Mouse (Mus musculus): Measurements from ENCODE around the gene Hhipl1. TPM values are rescaled to one million over a fixed set of nuclear protein-coding genes. Genes with fewer than 3 reads are reported as not detected.
A peak's percentile ranks its signal among the peaks of the same experiment; 100 is the strongest.

Gene Hhipl1
- polyA plus RNA-seq, 2 experiments = 0.58 to 2.7 TPM

GRCm38 (mm10) chr12:108285225-108286011 lies 20.7 kb upstream of the Hhipl1 start:
- DNase-seq (ENCODE audit: low spot score) (no peak), ATAC-seq (ENCODE audit: low FRiP score, low read depth) (no peak)
- Histone ChIP-seq H3K4me3 (replicated peaks; ENCODE audit: low read length) (no peak overlapping the region), H3K27ac (replicated peaks; ENCODE audit: low read depth, low read length) (no peak overlapping the region), H3K27me3 (ENCODE audit: control insufficient read depth, insufficient read depth, low read length) (no peaks in the 10 kb centered on the region), H3K4me2 (replicated peaks; ENCODE audit: low read depth, low read length, severe bottlenecking) (no peak overlapping the region), H3K36me3 (ENCODE audit: control insufficient read depth, insufficient read depth, low read length) (no peaks in the 10 kb centered on the region), H3K9ac (ENCODE audit: low read depth, low read length, severe bottlenecking) (no peak overlapping the region), H3K9me3 (ENCODE audit: control insufficient read depth, low read length) (no peaks in the 10 kb centered on the region), H3K4me1 (ENCODE audit: control insufficient read depth, insufficient read depth, low read length) (no peaks in the 10 kb centered on the region)
- TF ChIP-seq POLR2A (IDR thresholded peaks at IDR 0.05; ENCODE audit: borderline replicate concordance, extremely low read depth, insufficient read depth, insufficient read length) = no peak
- WGBS = 35% methylated on average over 11 of the region's 11 CpGs

DNA sequence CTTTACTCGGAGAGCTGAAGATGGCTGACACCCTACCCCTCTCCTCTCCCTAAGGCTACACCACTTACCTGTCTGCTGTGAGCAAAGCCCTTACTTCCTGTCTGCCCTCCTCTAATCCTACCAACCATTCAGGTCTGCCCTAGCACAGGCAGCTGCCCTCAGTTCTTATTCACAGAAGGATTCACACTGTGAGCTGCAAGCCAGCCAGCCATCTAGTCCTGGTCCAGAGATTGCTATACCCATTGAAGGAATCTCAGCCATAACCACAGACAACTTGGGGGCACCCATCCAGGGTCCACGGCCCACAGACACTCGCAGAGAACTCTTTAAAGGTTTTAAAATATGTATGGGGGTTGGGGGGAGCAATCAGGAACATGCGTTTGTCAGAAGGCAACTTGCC lies 19.7 kb upstream of the Hhipl1 start:
- Histone ChIP-seq H3K4me1 (ENCODE audit: control insufficient read depth, insufficient read depth, low read length) (no peaks in the 10 kb centered on the region), H3K9ac (ENCODE audit: low read depth, low read length, severe bottlenecking) (no peak overlapping the region), H3K27me3 (ENCODE audit: control insufficient read depth, insufficient read depth, low read length) (no peaks in the 10 kb centered on the region), H3K4me2 (replicated peaks; ENCODE audit: low read depth, low read length, severe bottlenecking) (no peak overlapping the region), H3K27ac (replicated peaks; ENCODE audit: low read depth, low read length) (no peak overlapping the region), H3K4me3 (replicated peaks; ENCODE audit: low read length) (no peak overlapping the region), H3K36me3 (ENCODE audit: control insufficient read depth, insufficient read depth, low read length) (no peaks in the 10 kb centered on the region), H3K9me3 (ENCODE audit: control insufficient read depth, low read length) (no peaks in the 10 kb centered on the region)
- WGBS = 78% methylated on average over 4 of the region's 4 CpGs
- DNase-seq (ENCODE audit: low spot score) (no peak), ATAC-seq (ENCODE audit: low FRiP score, low read depth) (no peak)
- TF ChIP-seq POLR2A (IDR thresholded peaks at IDR 0.05; ENCODE audit: borderline replicate concordance, extremely low read depth, insufficient read depth, insufficient read length) = no peak

- Histone ChIP-seq H3K9ac (ENCODE audit: low read depth, low read length, severe bottlenecking) (no peak overlapping the region), H3K4me3 (replicated peaks; ENCODE audit: low read length) (no peak overlapping the region), H3K9me3 (ENCODE audit: control insufficient read depth, low read length) (no peaks in the 10 kb centered on the region), H3K27ac (replicated peaks; ENCODE audit: low read depth, low read length) (no peak overlapping the region), H3K4me2 (replicated peaks; ENCODE audit: low read depth, low read length, severe bottlenecking) (no peak overlapping the region), H3K4me1 (ENCODE audit: control insufficient read depth, insufficient read depth, low read length) (no peaks in the 10 kb centered on the region), H3K27me3 (ENCODE audit: control insufficient read depth, insufficient read depth, low read length) (no peaks in the 10 kb centered on the region), H3K36me3 (ENCODE audit: control insufficient read depth, insufficient read depth, low read length) (no peaks in the 10 kb centered on the region)
- DNase-seq (ENCODE audit: low spot score) = no peak
- 95% methylated on average over 7 of the region's 8 CpGs for WGBS
- no peak for ATAC-seq (ENCODE audit: low FRiP score, low read depth)
- TF ChIP-seq POLR2A (IDR thresholded peaks at IDR 0.05; ENCODE audit: borderline replicate concordance, extremely low read depth, insufficient read depth, insufficient read length) = no peak
These were observed 19.1 kb upstream of the Hhipl1 start for GRCm38 (mm10) chr12:108287011-108287410.

- WGBS = 72% methylated on average over 19 of the region's 19 CpGs
- DNase-seq (ENCODE audit: low spot score) (no peak), ATAC-seq (ENCODE audit: low FRiP score, low read depth) (no peak)
- Histone ChIP-seq H3K27me3 (ENCODE audit: control insufficient read depth, insufficient read depth, low read length) (no peaks in the 10 kb centered on the region), H3K4me1 (ENCODE audit: control insufficient read depth, insufficient read depth, low read length) (no peaks in the 10 kb centered on the region), H3K4me2 (replicated peaks; ENCODE audit: low read depth, low read length, severe bottlenecking) (no peak overlapping the region), H3K4me3 (replicated peaks; ENCODE audit: low read length) (no peak overlapping the region), H3K9me3 (ENCODE audit: control insufficient read depth, low read length) (no peaks in the 10 kb centered on the region), H3K27ac (replicated peaks; ENCODE audit: low read depth, low read length) (no peak overlapping the region), H3K36me3 (ENCODE audit: control insufficient read depth, insufficient read depth, low read length) (no peaks in the 10 kb centered on the region), H3K9ac (ENCODE audit: low read depth, low read length, severe bottlenecking) (no peak overlapping the region)
- no peak for TF ChIP-seq POLR2A (IDR thresholded peaks at IDR 0.05; ENCODE audit: borderline replicate concordance, extremely low read depth, insufficient read depth, insufficient read length)
These were observed 17.8 kb upstream of the Hhipl1 start for GRCm38 (mm10) chr12:108288127-108288880.

- Histone ChIP-seq H3K4me2 (replicated peaks; ENCODE audit: low read depth, low read length, severe bottlenecking) (peak overlapping the region; percentile 40; the same call in 1 of the 2 replicates), H3K27ac (replicated peaks; ENCODE audit: low read depth, low read length) (no peak overlapping the region), H3K9me3 (ENCODE audit: control insufficient read depth, low read length) (no peaks in the 10 kb centered on the region), H3K4me3 (replicated peaks; ENCODE audit: low read length) (no peak overlapping the region), H3K9ac (ENCODE audit: low read depth, low read length, severe bottlenecking) (no peak overlapping the region), H3K36me3 (ENCODE audit: control insufficient read depth, insufficient read depth, low read length) (no peaks in the 10 kb centered on the region), H3K4me1 (ENCODE audit: control insufficient read depth, insufficient read depth, low read length) (no peaks in the 10 kb centered on the region), H3K27me3 (ENCODE audit: control insufficient read depth, insufficient read depth, low read length) (no peaks in the 10 kb centered on the region)
- ATAC-seq (ENCODE audit: low FRiP score, low read depth) (peak; percentile 83), DNase-seq (ENCODE audit: low spot score) (peak; percentile 38)
- no peak for TF ChIP-seq POLR2A (IDR thresholded peaks at IDR 0.05; ENCODE audit: borderline replicate concordance, extremely low read depth, insufficient read depth, insufficient read length)
- WGBS = 8% methylated on average over 9 of the region's 9 CpGs
These were observed 13.7 kb upstream of the Hhipl1 start for GRCm38 (mm10) chr12:108292419-108292818.
